Mouse (Mus musculus) lung, embryonic 14.5 days (tissue): ENCODE measurements at regions not wholly inside any gene's neighbourhood (a gene's known extent, or its start where the extent isn't known, plus 50 kb on each side); places are given as distances from the start of the nearest gene placed in this dataset.

Experiments
- ATAC-seq: fragments of 200-750 bp; cut with Nextera tagmentation; 2 replicates; pipeline ENCODE4 v1.8.0; 2017; ENCODE audit warnings: mild to moderate bottlenecking, moderate TSS enrichment, moderate library complexity; ENCODE audit not compliant: insufficient read depth
- DNase-seq: peaks from one replicate; pipeline ENCODE4 v3.0.0-alpha.2; 2015
- H3K27ac ChIP-seq: fragments of 300-500 bp; sonication (generic); 2 replicates; pipeline ENCODE4 v1.5.1; 2014; ENCODE audit warnings: low read depth, mild to moderate bottlenecking, moderate library complexity
- H3K27me3 ChIP-seq: fragments of 300-500 bp; sonication (generic); 2 replicates; pipeline ENCODE4 v1.6.1; 2014; ENCODE audit warnings: low read length, control low read depth; ENCODE audit not compliant: insufficient read depth
- H3K36me3 ChIP-seq: fragments of 300-500 bp; sonication (generic); 2 replicates; pipeline ENCODE4 v1.6.1; 2014; ENCODE audit warnings: control low read depth; ENCODE audit not compliant: insufficient read depth
- H3K4me1 ChIP-seq: fragments of 300-500 bp; sonication (generic); 2 replicates; pipeline ENCODE4 v1.6.1; 2014; ENCODE audit warnings: antibody characterized with exemption, control low read depth; ENCODE audit not compliant: insufficient read depth
- H3K4me2 ChIP-seq: fragments of 300-500 bp; sonication (generic); 2 replicates; pipeline ENCODE4 v1.6.1; 2014; ENCODE audit warnings: mild to moderate bottlenecking
- H3K4me3 ChIP-seq: fragments of 300-500 bp; sonication (generic); 2 replicates; pipeline ENCODE4 v1.5.1; 2014; ENCODE audit warnings: low read depth, low read length
- H3K9ac ChIP-seq: fragments of 300-500 bp; sonication (generic); 2 replicates; pipeline ENCODE4 v1.6.1; 2014
- H3K9me3 ChIP-seq: fragments of 300-500 bp; sonication (generic); 2 replicates; pipeline ENCODE4 v1.6.1; 2016; ENCODE audit warnings: low read depth, low read length, control low read depth
- CTCF ChIP-seq: IDR thresholded peaks from 2 replicates; pipeline ENCODE4 v1.5.1; 2016; ENCODE audit warnings: antibody characterized with exemption, low read depth
- WGBS: fragments of 180-500 bp; shearing (Covaris S2); extraction: QIAGEN DNeasy Blood & Tissue Kit; methylation state at CpG from one replicate; pipeline ENCODE4 v1.1.7; 2014; 5-methylcytosine and 5-hydroxymethylcytosine counted together

DNA sequence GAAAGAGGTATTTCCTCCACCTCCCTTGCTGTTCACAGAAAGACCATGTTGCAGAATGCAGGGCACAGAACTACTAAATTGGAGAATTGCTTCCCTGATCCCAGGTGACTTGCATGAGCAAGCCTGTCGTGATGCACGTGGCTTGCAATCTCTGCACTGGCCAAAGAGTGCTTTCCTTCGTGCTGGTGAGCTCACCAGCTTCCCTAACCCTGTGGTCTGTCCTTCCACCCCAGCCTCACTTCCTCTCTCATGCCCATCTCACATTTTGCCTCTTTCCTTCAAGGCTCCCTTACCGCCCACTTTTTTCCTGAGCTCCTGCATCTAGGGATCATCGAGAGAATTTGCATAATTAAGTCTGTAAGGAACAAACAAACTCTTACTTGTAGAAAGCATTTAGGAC is 102.7 kb upstream of the Zeb2 start:
- no peak for TF ChIP-seq CTCF
- DNase-seq = no peak
- no peak overlapping the region for H3K4me3 ChIP-seq
- H3K36me3 ChIP-seq = no peaks in the 10 kb centered on the region
- no peak overlapping the region for H3K4me2 ChIP-seq
- H3K4me1 ChIP-seq = no peaks in the 10 kb centered on the region
- no peak overlapping the region for H3K27ac ChIP-seq
- no peaks in the 10 kb centered on the region for H3K27me3 ChIP-seq
- no peak for ATAC-seq
- 61% methylated on average over 5 of the region's 5 CpGs for WGBS
- no peaks in the 10 kb centered on the region for H3K9me3 ChIP-seq
- H3K9ac ChIP-seq = no peak overlapping the region

DNA sequence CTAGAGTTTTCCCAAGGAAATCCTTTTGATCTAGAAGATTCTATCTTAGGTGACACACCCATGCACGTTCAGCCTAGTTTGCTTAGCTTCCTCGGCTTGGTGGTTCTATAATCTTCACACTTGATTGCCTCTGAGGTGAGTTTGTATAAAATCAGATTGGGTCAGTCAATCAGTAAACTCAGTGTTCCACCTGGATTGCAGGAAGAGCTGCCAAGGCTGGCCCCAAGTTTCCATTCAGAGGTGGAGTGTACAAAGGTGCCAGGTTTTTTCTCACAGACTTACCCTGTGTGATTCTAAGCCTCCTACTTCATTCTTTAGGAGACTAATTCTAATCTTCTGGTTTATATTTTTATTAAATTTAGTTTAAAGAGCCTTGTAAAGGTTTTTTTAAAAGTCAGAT is 95.6 kb upstream of the Zeb2 start:
- H3K27ac ChIP-seq = no peak overlapping the region
- H3K27me3 ChIP-seq = no peaks in the 10 kb centered on the region
- ATAC-seq (no peak), DNase-seq (no peak)
- TF ChIP-seq CTCF = no peak
- no peak overlapping the region for H3K4me2 ChIP-seq
- H3K36me3 ChIP-seq = no peaks in the 10 kb centered on the region
- no peaks in the 10 kb centered on the region for H3K4me1 ChIP-seq
- 56% methylated on average over 2 of the region's 2 CpGs for WGBS
- no peaks in the 10 kb centered on the region for H3K9me3 ChIP-seq
- no peak overlapping the region for H3K9ac ChIP-seq
- H3K4me3 ChIP-seq = no peak overlapping the region

DNA sequence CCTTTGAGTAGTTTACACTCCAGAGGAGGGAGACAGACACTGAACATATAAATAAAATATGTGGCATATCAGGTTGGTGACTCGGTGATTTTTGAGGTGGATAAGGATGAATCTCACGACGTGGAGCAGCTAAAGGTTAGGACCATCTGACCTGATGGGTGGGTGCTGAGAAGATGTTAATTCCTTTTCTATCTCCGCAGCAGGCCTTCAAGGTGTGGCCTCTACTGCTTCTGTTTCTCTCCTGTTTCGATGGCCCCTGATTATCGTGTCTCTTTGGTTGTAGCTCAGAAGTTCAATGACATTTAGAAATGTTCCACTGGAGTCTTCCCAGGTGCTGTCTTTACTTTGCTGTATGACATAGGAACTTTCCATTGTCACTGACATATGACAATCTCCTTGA is 91.3 kb upstream of the Zeb2 start:
- 0 out of 2 replicates have a peak, but pooled peaks cover 3% of the 10 kb centered on the region for H3K4me1 ChIP-seq
- no peak for TF ChIP-seq CTCF
- no peak overlapping the region for H3K4me2 ChIP-seq
- no peak overlapping the region for H3K4me3 ChIP-seq
- DNase-seq = no peak
- H3K36me3 ChIP-seq = no peaks in the 10 kb centered on the region
- 87% methylated on average over 6 of the region's 6 CpGs for WGBS
- ATAC-seq = no peak
- H3K9me3 ChIP-seq = no peaks in the 10 kb centered on the region
- no peaks in the 10 kb centered on the region for H3K27me3 ChIP-seq
- no peak overlapping the region for H3K9ac ChIP-seq
- no peak overlapping the region for H3K27ac ChIP-seq

DNA sequence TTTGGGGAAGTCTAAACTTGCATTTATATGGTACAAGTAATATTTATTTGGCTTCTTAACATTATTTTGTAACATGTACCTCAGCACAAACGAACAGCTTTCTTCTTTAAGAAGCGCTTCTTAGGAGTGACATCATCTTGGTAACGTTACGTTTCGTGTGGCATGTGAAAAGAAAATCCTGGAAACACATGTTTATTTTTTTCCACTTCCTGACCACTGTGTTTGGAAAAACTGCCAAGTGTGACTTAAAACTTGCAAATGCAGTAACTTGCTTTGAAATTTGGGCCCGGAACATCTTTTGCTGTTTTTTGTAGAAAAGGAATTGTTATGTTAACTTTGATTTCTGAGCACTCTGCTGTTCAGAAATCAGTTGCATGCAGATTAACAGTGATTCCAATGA is 88.6 kb upstream of the Zeb2 start:
- 26% methylated on average over 6 of the region's 6 CpGs for WGBS
- H3K9ac ChIP-seq = no peak overlapping the region
- no peak overlapping the region for H3K4me3 ChIP-seq
- no peak for TF ChIP-seq CTCF
- H3K4me2 ChIP-seq = peak overlapping the region; percentile 25
- no peaks in the 10 kb centered on the region for H3K9me3 ChIP-seq
- no peaks in the 10 kb centered on the region for H3K36me3 ChIP-seq
- H3K4me1 ChIP-seq = 0 out of 2 replicates have a peak, but pooled peaks cover 3% of the 10 kb centered on the region
- peak overlapping the region; percentile 70; the same call in 1 of the 2 replicates for H3K27ac ChIP-seq
- peak; percentile 72 for DNase-seq
- ATAC-seq = no peak
- no peaks in the 10 kb centered on the region for H3K27me3 ChIP-seq

DNA sequence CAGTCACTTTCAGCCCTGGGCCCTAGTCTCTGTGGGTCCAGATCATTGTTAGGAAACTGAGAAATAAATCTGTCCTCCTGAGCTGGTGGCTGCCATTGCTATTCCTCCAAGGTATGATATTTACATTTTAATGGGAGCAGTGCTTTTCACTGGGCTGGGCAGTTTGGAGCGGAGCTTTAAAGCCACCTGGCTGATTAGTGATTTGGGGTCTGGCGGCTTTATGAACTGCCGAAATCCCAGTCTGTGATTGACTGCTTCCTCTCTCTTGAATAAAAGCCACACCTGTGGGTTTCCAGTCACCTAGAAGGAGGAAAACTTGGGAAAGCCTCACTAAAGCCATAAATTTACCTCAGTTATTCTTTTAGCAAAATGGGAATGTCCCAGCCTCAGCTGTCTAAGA is 88.0 kb upstream of the Zeb2 start:
- Histone ChIP-seq H3K27me3 (no peaks in the 10 kb centered on the region), H3K36me3 (no peaks in the 10 kb centered on the region), H3K4me1 (0 out of 2 replicates have a peak, but pooled peaks cover 3% of the 10 kb centered on the region), H3K27ac (no peak overlapping the region; the same call in 1 of the 2 replicates), H3K4me3 (no peak overlapping the region), H3K4me2 (no peak overlapping the region), H3K9ac (no peak overlapping the region), H3K9me3 (no peaks in the 10 kb centered on the region)
- ATAC-seq = no peak
- 71% methylated on average over 3 of the region's 3 CpGs for WGBS
- no peak for TF ChIP-seq CTCF
- no peak for DNase-seq

DNA sequence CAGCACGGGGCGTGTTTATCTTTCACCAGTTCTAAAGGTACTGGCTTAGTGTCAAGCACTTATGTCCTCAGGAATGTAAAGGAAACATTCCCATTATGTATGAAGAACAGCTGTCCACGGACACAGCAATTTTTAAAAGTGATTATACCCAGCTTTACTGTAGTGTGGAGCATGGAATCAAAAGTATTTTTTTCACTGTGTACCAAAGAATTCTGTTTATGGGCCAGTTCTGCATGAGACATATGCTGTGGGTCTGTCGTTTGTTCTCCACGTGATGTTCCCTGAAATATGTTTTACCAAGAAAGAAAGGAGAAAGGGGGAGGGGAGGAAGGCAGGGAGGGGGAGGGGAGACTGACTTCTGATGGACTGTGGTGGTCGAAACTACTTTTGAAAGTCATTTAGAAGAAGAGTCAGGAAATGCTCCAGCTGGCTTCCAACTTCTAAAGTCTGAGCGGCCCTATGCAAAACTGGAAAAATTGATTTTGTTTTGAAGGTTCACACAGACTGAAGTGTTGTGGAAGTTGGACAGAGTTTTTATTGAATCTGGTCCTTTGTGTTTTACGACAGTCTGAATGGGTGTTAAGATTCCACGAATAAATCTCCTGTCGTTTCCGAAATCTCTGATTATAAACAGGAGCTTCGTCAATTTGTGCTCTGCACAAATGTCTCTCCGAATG is 80.9 kb upstream of the Zeb2 start:
- no peak for TF ChIP-seq CTCF
- no peaks in the 10 kb centered on the region for H3K9me3 ChIP-seq
- 34% methylated on average over 13 of the region's 13 CpGs for WGBS
- no peak overlapping the region for H3K9ac ChIP-seq
- H3K27me3 ChIP-seq = no peaks in the 10 kb centered on the region
- peak overlapping the region; percentile 52; the same call in 1 of the 2 replicates for H3K27ac ChIP-seq
- H3K4me1 ChIP-seq = peaks cover 2% of the 10 kb centered on the region; the same call in 1 of the 2 replicates
- ATAC-seq = peak; percentile 62
- no peak overlapping the region for H3K4me3 ChIP-seq
- peak; percentile 62 for DNase-seq
- no peaks in the 10 kb centered on the region for H3K36me3 ChIP-seq
- no peak overlapping the region for H3K4me2 ChIP-seq

DNA sequence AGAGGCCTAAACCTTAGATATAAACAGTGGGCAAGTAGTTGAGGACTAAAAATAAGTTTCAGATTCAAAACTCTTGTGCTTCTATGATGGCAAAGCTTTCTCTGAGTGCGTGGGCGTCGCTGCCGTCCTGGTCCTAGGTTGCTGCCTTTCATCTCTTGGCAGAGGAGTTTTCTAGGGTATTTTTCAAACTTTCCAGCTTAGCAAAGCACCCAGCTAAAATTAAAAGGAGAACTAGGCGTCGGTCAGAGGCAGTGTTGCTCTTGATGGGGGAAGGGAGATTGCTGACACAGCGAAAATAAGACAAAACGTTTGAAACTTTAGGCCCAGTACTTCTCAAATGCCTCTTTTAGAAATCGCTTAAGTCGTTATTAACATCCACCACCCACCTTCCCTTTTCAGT is 80.1 kb upstream of the Zeb2 start:
- 67% methylated on average over 10 of the region's 10 CpGs for WGBS
- H3K4me1 ChIP-seq = peaks cover 2% of the 10 kb centered on the region; the same call in 1 of the 2 replicates
- no peak overlapping the region for H3K9ac ChIP-seq
- no peaks in the 10 kb centered on the region for H3K27me3 ChIP-seq
- no peaks in the 10 kb centered on the region for H3K9me3 ChIP-seq
- ATAC-seq (no peak), DNase-seq (peak; percentile 54)
- H3K4me2 ChIP-seq = no peak overlapping the region
- no peak overlapping the region for H3K4me3 ChIP-seq
- H3K36me3 ChIP-seq = no peaks in the 10 kb centered on the region
- peak overlapping the region; percentile 52; the same call in 1 of the 2 replicates for H3K27ac ChIP-seq
- TF ChIP-seq CTCF = no peak
